Mouse (Mus musculus) heart, postnatal 14 days (tissue): ENCODE results near the gene Sh3glb2. TPM values are rescaled to one million over a fixed set of nuclear protein-coding genes. Genes with fewer than 3 reads are reported as not detected.

Source experiments
- DNase-seq, 2 experiments: peaks; one replicate each; pipeline ENCODE4 v3.0.0; 2021 to 2022
- intact Hi-C: fragments of 180-260 bp; cut with DNase I; formaldehyde crosslinking; loops from one replicate; pipeline ENCODE4 v1.15.1; 2025
- total RNA-seq, 2 experiments: library from RNA; stranded (reverse); gene quantifications; 2 replicates each; pipeline ENCODE4 v1.2.3; 2021

Sh3glb2 gene
- total RNA-seq, 2 experiments from 2014 or later, result 50.6 to 56.2 TPM

DNA sequence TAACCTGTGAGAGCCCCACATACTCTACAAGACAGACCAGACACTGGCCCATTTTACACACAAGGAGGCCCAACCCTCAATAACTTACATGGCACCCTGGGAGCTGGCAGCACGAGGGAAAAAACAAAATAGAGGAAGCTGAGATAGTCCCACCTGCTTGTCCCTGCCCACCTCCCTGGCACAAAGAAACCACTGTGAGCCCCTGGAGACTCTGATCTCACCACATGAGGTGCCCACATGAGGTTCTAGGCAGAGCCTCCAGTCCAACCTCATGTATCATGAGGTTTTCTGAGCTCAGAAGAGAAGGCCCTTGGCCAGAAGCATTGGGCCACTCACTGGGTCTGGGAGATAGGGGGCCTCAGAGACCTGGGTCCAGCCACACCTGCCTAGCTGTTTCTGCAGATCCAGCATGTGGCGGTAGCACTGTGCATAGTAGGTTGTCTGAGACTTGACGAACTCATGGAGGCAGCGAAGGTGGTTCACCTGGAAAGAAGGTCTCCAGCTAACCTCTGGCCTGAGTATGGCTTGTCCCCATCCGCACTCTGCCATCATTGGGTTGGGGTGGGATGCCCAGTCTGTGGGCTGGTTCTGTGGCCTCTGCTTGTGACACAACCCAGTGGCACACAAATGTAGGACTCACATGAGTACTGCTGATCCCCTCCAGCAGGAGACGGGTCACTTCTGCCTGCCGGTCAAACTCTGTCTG, 13.0 kb downstream of the Sh3glb2 start:
- intact Hi-C loops, result no loop called here
- DNase-seq, result no peak

DNA sequence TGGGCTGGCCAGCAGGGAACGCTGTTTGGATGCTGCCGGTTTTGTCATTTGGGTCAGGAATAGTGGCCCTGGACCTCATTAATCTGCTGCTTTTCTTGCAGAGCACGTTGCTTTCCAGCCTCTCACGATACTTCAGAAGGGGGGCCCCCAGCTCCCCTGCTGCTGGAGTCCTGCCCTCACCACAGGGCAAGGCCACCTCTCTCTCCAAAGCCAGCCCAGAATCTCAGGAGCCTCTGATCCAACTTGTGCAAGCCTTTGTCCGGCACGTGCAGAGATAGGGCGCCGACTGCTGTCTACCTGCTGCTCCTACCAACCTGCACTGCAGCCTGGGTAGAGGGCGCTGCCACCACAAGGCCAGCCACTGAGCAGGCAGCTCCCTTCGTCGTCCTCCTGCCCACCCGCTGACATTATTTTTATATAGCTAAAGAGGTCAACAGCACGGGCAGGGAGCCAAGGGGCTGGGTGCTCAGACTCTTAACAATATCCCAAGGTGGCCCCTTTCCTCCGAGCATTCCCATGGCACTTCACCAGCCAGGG, 15.5 kb downstream of the Sh3glb2 start:
- intact Hi-C loops, result no loop called here
- peak; percentile 52 to 69 for DNase-seq

GRCm38 (mm10) chr2:30342544-30342943, 16.6 kb downstream of the Sh3glb2 start:
- intact Hi-C loops, result no loop called here
- no peak for DNase-seq

GRCm38 (mm10) chr2:30342061-30342460, 17.1 kb downstream of the Sh3glb2 start:
- intact Hi-C loops, result no loop called here

DNA sequence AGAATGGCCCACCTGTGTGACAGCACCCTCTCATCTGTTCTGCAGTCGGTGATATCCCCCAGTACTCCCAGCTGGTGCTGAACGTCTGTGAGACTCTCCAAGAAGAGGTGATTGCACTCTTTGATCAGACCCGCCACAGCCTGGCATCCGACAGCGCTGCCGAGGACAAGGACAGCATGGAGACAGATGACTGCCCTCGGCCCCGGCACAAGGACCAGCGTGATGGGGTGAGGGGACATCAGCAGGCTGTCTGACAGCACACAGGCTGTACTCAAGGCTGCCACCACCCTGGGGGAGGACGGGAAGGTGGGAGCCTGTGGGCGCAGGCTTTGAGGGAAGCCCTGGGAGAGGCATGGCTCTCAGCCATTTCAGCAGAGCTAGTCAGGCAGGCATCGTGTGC, 22.0 kb downstream of the Sh3glb2 start:
- no peak for DNase-seq
- intact Hi-C loops, result no loop called here

More at GRCm38 (mm10) chr2:30342061-30342460, 17.1 kb downstream of the Sh3glb2 start:
- no peak for DNase-seq

- intact Hi-C loops, result no loop called here
- no peak for DNase-seq
Observed at GRCm38 (mm10) chr2:30336174-30336915, 22.8 kb downstream of the Sh3glb2 start.

GRCm38 (mm10) chr2:30335324-30335723, 23.8 kb downstream of the Sh3glb2 start:
- no peak for DNase-seq
- intact Hi-C loops, result no loop called here

DNA sequence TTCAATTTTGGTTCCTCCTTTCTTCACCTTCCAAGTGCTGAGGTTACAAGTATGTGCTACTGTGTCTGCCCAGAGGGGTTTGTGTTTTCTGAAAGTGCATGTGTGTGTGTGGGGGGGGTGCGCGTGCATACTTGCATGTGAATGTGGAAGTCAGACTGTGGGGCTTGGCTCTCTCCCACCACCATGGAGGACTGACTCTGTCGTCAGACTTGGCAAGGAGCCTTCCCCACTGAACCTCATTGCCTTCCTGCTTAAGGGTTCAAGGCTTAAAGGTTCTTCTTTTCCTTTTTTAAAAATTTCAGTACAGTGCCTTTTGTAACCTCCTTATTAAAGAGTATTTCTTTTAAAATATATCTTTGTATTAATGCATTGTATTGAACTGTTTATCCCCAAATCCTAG, 30.3 kb downstream of the Sh3glb2 start:
- intact Hi-C loops, result no loop called here
- no peak for DNase-seq

DNA sequence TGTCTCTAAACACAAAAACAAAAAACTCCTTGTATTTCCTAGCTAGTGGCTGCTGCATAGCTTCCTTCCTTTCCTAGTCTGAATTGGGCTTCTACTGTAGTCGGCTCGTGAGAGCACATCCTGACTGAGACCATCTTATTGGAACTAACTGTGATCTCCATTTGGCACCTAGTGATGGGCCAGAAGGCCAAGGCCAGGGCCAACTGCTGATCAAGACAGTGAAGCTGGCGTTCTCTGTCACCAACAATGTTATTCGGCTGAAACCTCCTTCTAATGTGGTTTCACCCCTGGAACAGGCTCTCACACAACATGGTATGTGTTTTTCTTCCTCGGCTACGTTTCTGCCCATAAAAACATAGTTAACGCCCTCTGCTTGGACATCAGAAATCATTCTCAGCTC, 31.9 kb downstream of the Sh3glb2 start:
- intact Hi-C loops, result no loop called here

DNA sequence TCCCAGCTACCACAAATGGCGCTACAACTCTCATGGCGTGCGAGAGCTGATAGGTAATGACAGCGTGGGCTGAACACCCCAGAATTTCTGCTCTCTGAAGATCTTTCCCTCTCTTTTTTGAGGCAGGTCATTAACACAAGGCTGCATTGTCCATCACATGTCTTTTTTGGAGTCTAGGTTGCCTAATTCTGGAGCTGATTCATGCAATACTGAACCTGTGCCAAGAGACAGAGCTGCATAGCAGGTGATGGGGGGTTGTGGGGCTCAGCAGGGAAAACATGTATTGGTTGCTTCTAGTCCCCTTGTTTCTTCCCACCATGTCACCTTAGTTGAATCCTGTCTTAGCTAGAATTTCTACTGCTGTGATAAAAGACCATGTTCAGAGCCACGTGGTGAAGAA, 33.8 kb downstream of the Sh3glb2 start:
- no peak for DNase-seq
- intact Hi-C loops, result no loop called here

More for the DNA sequence above, 31.9 kb downstream of the Sh3glb2 start:
- DNase-seq, result no peak

DNA sequence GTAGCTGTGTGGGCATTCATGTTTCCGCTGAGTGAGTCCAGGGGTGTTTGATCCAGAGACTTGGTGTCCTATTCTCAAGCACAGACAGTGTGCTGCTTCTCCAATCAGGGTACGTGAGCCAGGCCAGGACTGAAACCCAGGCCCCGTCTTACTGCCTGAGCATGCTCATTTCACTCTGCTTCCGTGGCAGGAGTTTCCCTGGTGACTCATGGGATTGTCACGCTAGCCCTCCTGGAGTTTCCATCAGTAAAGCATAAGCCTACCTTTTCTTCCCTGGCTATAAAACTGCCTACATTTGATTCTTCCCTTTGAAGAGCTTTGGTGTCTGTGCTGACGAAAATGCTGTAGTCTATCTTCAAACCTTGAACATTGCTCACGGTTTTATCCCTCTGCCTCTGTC, 36.0 kb downstream of the Sh3glb2 start:
- intact Hi-C loops, result no loop called here
- no peak for DNase-seq

DNA sequence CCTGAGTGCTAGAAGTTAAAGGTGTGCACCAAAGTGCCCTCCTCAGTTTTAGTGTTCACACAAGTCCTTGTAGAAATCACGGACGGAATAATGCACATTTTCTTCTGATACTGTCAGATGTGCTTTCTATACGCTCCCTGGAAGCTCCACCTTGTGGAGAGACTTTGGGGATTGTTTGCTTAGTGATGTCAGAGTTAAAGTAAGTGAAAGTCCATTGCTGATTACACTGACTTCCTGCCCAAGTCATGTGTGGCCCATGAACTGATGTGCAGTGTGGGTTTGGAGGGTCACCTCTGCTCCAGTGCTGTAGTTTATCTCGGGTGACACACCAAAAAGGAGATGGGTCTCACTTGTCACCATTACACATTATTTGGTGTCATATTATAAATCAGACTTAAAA, 39.9 kb downstream of the Sh3glb2 start:
- no peak for DNase-seq
- intact Hi-C loops, result no loop called here

DNA sequence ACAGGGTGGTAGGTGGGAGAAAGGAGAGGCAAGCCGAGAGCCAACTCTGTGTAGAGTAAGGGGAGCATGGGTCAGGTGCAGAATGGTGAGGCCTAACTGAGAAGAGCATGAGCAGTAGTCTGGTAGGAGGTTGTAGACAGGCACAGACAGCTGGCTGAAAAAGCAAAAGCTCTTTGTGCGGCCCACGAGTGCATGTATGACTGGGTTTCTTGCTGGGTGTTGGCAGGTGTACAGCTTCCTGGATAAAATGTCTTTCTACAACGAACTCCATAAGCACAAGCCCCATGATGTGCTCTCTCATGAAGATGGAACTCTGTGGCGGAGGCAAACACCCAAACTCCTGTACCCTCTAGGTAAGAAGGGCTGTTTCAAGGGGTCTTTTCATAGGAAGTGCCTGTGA, 42.2 kb downstream of the Sh3glb2 start:
- intact Hi-C loops, result no loop called here
- no peak for DNase-seq

GRCm38 (mm10) chr2:30316136-30316535, 43.0 kb downstream of the Sh3glb2 start:
- no peak for DNase-seq
- intact Hi-C loops, result no loop called here

DNA sequence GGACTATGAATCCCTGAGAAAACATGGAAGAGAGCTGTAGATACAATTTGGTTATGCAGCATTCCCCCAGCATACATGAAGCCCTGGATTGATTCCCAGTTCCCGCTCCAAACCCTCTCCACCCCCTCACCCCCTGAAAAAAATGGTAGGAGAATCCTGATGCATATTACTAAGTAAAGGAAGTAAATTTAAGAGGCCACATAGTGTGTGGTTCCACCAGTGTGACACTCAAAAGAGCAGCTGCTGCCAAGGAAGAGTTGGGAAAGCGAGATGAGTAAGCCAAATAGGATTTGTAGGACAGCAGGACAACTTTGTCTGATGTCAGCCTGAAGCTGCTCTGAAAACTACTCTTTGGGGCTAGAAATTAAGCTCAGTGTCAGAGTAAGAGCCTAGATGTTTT, 47.7 kb downstream of the Sh3glb2 start:
- intact Hi-C loops, result no loop called here
- no peak for DNase-seq

GRCm38 (mm10) chr2:30309351-30309750, 49.8 kb downstream of the Sh3glb2 start:
- DNase-seq, result no peak
- intact Hi-C loops, result no loop called here

- no peak for DNase-seq
- intact Hi-C loops, result no loop called here
Observed at GRCm38 (mm10) chr2:30306087-30306486, 53.0 kb downstream of the Sh3glb2 start.

- no peak for DNase-seq
- intact Hi-C loops, result no loop called here
Observed at GRCm38 (mm10) chr2:30299966-30300365, 59.2 kb downstream of the Sh3glb2 start.

GRCm38 (mm10) chr2:30299525-30299924, 59.6 kb downstream of the Sh3glb2 start:
- intact Hi-C loops, result no loop called here
- peak in 1 of 2 experiments; percentile 10 for DNase-seq
